Comparison of ENCODE assay signal across 26 mouse cellular contexts in the genomic region with DNA sequence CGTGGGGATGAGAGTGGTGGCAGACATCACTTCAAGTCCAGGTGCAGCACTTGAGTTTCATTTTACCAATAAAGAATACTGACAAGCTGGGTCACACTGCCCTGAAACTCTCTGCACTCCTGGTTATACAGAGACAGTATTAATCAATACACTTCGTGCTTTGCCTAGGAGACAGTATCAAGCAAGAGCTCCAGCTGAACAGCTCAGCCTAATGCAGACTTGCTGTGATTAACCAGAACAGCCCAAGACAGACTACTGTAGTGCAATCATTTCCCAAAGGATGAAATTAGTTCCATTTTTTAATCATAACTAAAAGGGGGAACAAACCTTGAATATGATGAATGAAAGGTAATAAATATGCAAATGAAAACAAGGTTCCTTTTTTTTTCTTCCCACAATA.
"Had no signal": no experiment of that assay in that cellular context is flagged by ENCODE, and none has a peak within 500 bp of the region (broad histone marks: within the 10 kb centered on the region; RNA-seq: fewer than 3 reads in every experiment).

No protein-coding gene starts in this region.

- DNase-seq: cerebellum, adult 2 months; cerebellum, adult 8-10 months; cerebellum, adult 9-10 months; cerebellum, adult 9-11 months; cerebellum, postnatal 10 days; cerebellum, postnatal 14 days; cerebellum, postnatal 25 days; cerebellum, postnatal 36 days; embryo, embryonic 11 days; forebrain, postnatal 0 days; gastrocnemius, adult 2 months; gastrocnemius, postnatal 10 days; gastrocnemius, postnatal 14 days; gastrocnemius, postnatal 25 days; gastrocnemius, postnatal 36 days; heart, adult 18-20 months; heart, adult 2 months had no signal

- H3K4me2 ChIP-seq: embryonic facial prominence, embryonic 12.5 days; embryonic facial prominence, embryonic 13.5 days; embryonic facial prominence, embryonic 15.5 days; forebrain, embryonic 12.5 days; forebrain, embryonic 13.5 days; forebrain, embryonic 15.5 days had no signal

- H3K27ac ChIP-seq: embryonic facial prominence, embryonic 10.5 days; embryonic facial prominence, embryonic 12.5 days; embryonic facial prominence, embryonic 13.5 days; embryonic facial prominence, embryonic 15.5 days; forebrain, embryonic 12.5 days; forebrain, embryonic 13.5 days; forebrain, embryonic 15.5 days; gastrocnemius, adult 2 months; heart, adult 2 months had no signal

- H3K4me3 ChIP-seq: embryonic facial prominence, embryonic 10.5 days; embryonic facial prominence, embryonic 12.5 days; embryonic facial prominence, embryonic 13.5 days; embryonic facial prominence, embryonic 15.5 days; erythroblast, embryonic 14.5 days; forebrain, embryonic 12.5 days; forebrain, embryonic 13.5 days; forebrain, embryonic 15.5 days; gastrocnemius, adult 2 months; heart, adult 2 months had no signal

- H3K9ac ChIP-seq: embryonic facial prominence, embryonic 12.5 days; embryonic facial prominence, embryonic 13.5 days; embryonic facial prominence, embryonic 15.5 days; forebrain, embryonic 12.5 days; forebrain, embryonic 13.5 days; forebrain, embryonic 15.5 days; forebrain, postnatal 0 days had no signal

- ATAC-seq: forebrain, embryonic 13.5 days; forebrain, embryonic 14.5 days; forebrain, embryonic 15.5 days; forebrain, postnatal 0 days had no signal

- H3K36me3 ChIP-seq: embryonic facial prominence, embryonic 10.5 days; embryonic facial prominence, embryonic 12.5 days; embryonic facial prominence, embryonic 13.5 days; embryonic facial prominence, embryonic 15.5 days; forebrain, embryonic 12.5 days; forebrain, embryonic 15.5 days had no signal

- H3K9me3 ChIP-seq: embryonic facial prominence, embryonic 10.5 days; embryonic facial prominence, embryonic 12.5 days; embryonic facial prominence, embryonic 13.5 days; embryonic facial prominence, embryonic 15.5 days; forebrain, embryonic 12.5 days; forebrain, embryonic 13.5 days; forebrain, embryonic 15.5 days had no signal

- H3K4me1 ChIP-seq: embryonic facial prominence, embryonic 10.5 days; embryonic facial prominence, embryonic 12.5 days; embryonic facial prominence, embryonic 13.5 days; embryonic facial prominence, embryonic 15.5 days; forebrain, embryonic 12.5 days; forebrain, embryonic 13.5 days; forebrain, embryonic 15.5 days had no signal
